ENCODE assay signal across 8 mouse cellular contexts in the genomic region with DNA sequence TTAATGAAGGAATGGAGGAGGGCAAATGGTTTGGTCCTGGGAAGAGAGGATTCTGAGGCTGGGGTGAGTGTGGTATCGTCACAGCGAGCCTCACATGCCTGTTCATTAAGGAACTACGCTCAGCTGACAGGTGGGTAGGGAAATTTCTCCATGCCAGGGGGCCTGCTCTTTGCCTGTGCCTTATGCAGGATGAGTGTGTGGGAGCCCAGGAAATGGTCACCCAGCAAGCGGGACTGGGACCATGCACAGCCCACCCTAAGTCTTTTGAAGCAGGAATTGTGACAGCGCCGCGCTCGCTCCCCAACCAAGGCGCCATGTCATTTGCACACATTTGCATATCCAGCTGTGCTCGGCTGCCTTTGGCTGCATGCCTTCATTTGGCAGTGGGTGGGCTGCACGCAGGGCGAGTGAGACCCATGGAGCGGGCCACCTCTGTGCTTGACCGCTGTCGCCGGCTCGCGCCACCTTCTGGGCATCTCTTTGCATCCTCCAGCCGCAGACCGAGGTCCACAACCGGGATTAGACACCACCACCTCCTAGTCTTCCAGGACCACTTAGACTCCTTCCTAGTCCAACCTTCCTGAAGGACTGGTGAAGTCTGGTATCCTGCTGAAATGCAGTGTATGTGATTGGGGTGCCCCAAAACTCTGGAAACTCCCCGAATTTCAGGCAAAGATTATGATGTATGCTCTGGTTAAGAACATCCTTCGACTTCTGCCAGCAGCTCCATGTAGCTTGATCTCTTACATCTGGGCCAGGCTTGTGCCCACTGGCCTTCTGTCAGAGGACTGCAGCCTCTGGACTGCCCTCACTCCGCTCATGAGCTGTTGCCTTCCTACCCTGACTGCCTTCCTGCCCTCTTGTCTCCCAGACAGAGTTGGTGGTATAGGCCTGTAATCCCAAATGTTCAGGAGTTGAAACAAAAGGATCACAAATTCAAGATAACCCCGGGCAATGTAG. TPM values are rescaled to one million over a fixed set of nuclear protein-coding genes. Genes with fewer than 3 reads are reported as not detected.
A peak's percentile ranks its signal among the peaks of the same experiment; 100 is the strongest.
DNase-seq lines count a peak whose midpoint lies in the region; ATAC-seq lines count a peak whose summit lies in the region.

No protein-coding gene starts in this region.

- H3K9ac ChIP-seq in lung, embryonic 16.5 days (ENCODE audit: low read length) = 0 out of 2 replicates have a peak overlapping the region, but pooled peaks have one; percentile 31
- 0 out of 2 replicates have a peak overlapping the region, but pooled peaks have one; percentile 13 for H3K9ac ChIP-seq in hindbrain, embryonic 12.5 days
- H3K9ac ChIP-seq in midbrain, embryonic 11.5 days (ENCODE audit: low read length) = 0 out of 2 replicates have a peak overlapping the region, but pooled peaks have one; percentile 6

- ATAC-seq in lung, embryonic 16.5 days (ENCODE audit: low read depth) = peak; percentile 29
- peak; percentile 25 for ATAC-seq in hindbrain, embryonic 12.5 days (ENCODE audit: low FRiP score)
- ATAC-seq in midbrain, embryonic 11.5 days (ENCODE audit: low FRiP score) = peak; percentile 29; the same call in 1 of the 2 replicates
- ATAC-seq in megakaryocyte-erythroid progenitor cell, adult 5-6 weeks (replicated peaks; ENCODE audit: low FRiP score, low TSS enrichment, poor library complexity, severe bottlenecking) = no peak

- H3K4me1 ChIP-seq in lung, embryonic 16.5 days (replicated peaks; ENCODE audit: control insufficient read depth, insufficient read depth, low read length) = peaks cover 17% of the 10 kb centered on the region
- peaks cover 15% of the 10 kb centered on the region for H3K4me1 ChIP-seq in hindbrain, embryonic 12.5 days
- peaks cover 7% of the 10 kb centered on the region; the same call in 1 of the 2 replicates for H3K4me1 ChIP-seq in midbrain, embryonic 11.5 days (ENCODE audit: control insufficient read depth, insufficient read depth, low read length)

- H3K27ac ChIP-seq in lung, embryonic 16.5 days (ENCODE audit: low read length) = no peak overlapping the region
- no peak overlapping the region; the same call in 1 of the 2 replicates for H3K27ac ChIP-seq in hindbrain, embryonic 12.5 days
- no peak overlapping the region for H3K27ac ChIP-seq in midbrain, embryonic 11.5 days (ENCODE audit: low read depth, low read length)

- 11% methylated on average over 25 of the region's 25 CpGs for WGBS in lung, embryonic 16.5 days
- 11% methylated on average over 25 of the region's 25 CpGs for WGBS in hindbrain, embryonic 12.5 days
- 12% methylated on average over 25 of the region's 25 CpGs for WGBS in midbrain, embryonic 11.5 days

- H3K27me3 ChIP-seq in lung, embryonic 16.5 days (ENCODE audit: control insufficient read depth, insufficient read depth, low read depth, low read length) = peaks cover 33% of the 10 kb centered on the region
- H3K27me3 ChIP-seq in hindbrain, embryonic 12.5 days = peaks cover 51% of the 10 kb centered on the region
- peaks cover 42% of the 10 kb centered on the region for H3K27me3 ChIP-seq in midbrain, embryonic 11.5 days (ENCODE audit: control insufficient read depth, insufficient read depth, low read length)

- H3K9me3 ChIP-seq in lung, embryonic 16.5 days (ENCODE audit: control insufficient read depth, low read length) = no peaks in the 10 kb centered on the region
- H3K9me3 ChIP-seq in hindbrain, embryonic 12.5 days (replicated peaks) = no peaks in the 10 kb centered on the region
- no peaks in the 10 kb centered on the region for H3K9me3 ChIP-seq in midbrain, embryonic 11.5 days (ENCODE audit: control insufficient read depth, low read length)

- H3K36me3 ChIP-seq in lung, embryonic 16.5 days (ENCODE audit: control insufficient read depth, insufficient read depth, low read length) = no peaks in the 10 kb centered on the region
- H3K36me3 ChIP-seq in hindbrain, embryonic 12.5 days = no peaks in the 10 kb centered on the region
- H3K36me3 ChIP-seq in midbrain, embryonic 11.5 days (ENCODE audit: control insufficient read depth, insufficient read depth, low read length) = no peaks in the 10 kb centered on the region

- peak overlapping the region; percentile 49 for H3K4me3 ChIP-seq in lung, embryonic 16.5 days (ENCODE audit: low read length)
- peak overlapping the region; percentile 11 for H3K4me3 ChIP-seq in hindbrain, embryonic 12.5 days
- H3K4me3 ChIP-seq in midbrain, embryonic 11.5 days (ENCODE audit: low read depth, low read length) = no peak overlapping the region

- peak overlapping the region; percentile 91 for H3K4me2 ChIP-seq in lung, embryonic 16.5 days (ENCODE audit: low read depth, low read length)
- H3K4me2 ChIP-seq in hindbrain, embryonic 12.5 days (replicated peaks) = peak overlapping the region; percentile 46
- H3K4me2 ChIP-seq in midbrain, embryonic 11.5 days = peak overlapping the region; percentile 34

- DNase-seq in adrenal gland, postnatal 10 days = peak; percentile 45
- no peak for DNase-seq in adrenal gland, adult 2 months
- DNase-seq in lung, postnatal 25 days (ENCODE audit: low spot score) = no peak
- DNase-seq in midbrain, embryonic 11.5 days (ENCODE audit: low spot score, missing footprints) = peak; percentile 90
- DNase-seq in spleen, postnatal 4 days (ENCODE audit: low spot score in 2 of 2) = no peak

RNA-seq across cellular contexts. Expression of a gene that starts 17.0 kb away (rescaled TPM):
- 10 to 100 TPM; 14.0 to 19.9 TPM for total RNA-seq in adrenal gland, postnatal 10 days (2021)
- total RNA-seq in adrenal gland, adult 2 months (2021) = 10 to 100 TPM; 11.0 to 16.7 TPM
- 16.6 and 17.1 TPM in 2 replicates for polyA plus RNA-seq in adrenal gland, adult 2 months (2012; rRNA removed)
- polyA plus RNA-seq in lung, embryonic 16.5 days (2015; fragmentation: Nextera tagmentation; extraction: Ambion mirVana) = 17.4 and 20.7 TPM in 2 replicates
- polyA plus RNA-seq in hindbrain, embryonic 12.5 days (2016; fragmentation: Nextera tagmentation; extraction: Ambion mirVana) = 31.3 and 34.4 TPM in 2 replicates
- polyA plus RNA-seq in midbrain, embryonic 11.5 days (2014; fragmentation: Nextera tagmentation; extraction: Ambion mirVana) = 26.5 and 27.2 TPM in 2 replicates
- total RNA-seq in megakaryocyte-erythroid progenitor cell, adult 5-6 weeks (2014; fragmentation: Nextera tagmentation) = 3.6 and 5.9 TPM in 2 replicates
- 2.2 and 4.2 TPM in 2 replicates for total RNA-seq in megakaryocyte-erythroid progenitor cell, adult 5-6 weeks (2017)

RNA-seq across cellular contexts. Expression of a gene that starts 55.7 kb away (rescaled TPM):
- 10 to 100 TPM; 66.6 to 85.8 TPM for total RNA-seq in adrenal gland, postnatal 10 days (2021)
- 10 to 100 TPM; 76.3 to 80.2 TPM for total RNA-seq in adrenal gland, adult 2 months (2021)
- polyA plus RNA-seq in adrenal gland, adult 2 months (2012; rRNA removed) = 4.4 and 4.7 TPM in 2 replicates
- 99.2 and 102 TPM in 2 replicates for polyA plus RNA-seq in lung, embryonic 16.5 days (2015; fragmentation: Nextera tagmentation; extraction: Ambion mirVana)
- polyA plus RNA-seq in hindbrain, embryonic 12.5 days (2016; fragmentation: Nextera tagmentation; extraction: Ambion mirVana) = 188 and 190 TPM in 2 replicates
- 206 and 218 TPM in 2 replicates for polyA plus RNA-seq in midbrain, embryonic 11.5 days (2014; fragmentation: Nextera tagmentation; extraction: Ambion mirVana)
- 151 and 165 TPM in 2 replicates for total RNA-seq in megakaryocyte-erythroid progenitor cell, adult 5-6 weeks (2014; fragmentation: Nextera tagmentation)
- 183 and 300 TPM in 2 replicates for total RNA-seq in megakaryocyte-erythroid progenitor cell, adult 5-6 weeks (2017)

RNA-seq across cellular contexts. Expression of a gene that starts 56.3 kb away (rescaled TPM):
- 100 to 1,000 TPM; 248 to 299 TPM for total RNA-seq in adrenal gland, postnatal 10 days (2021)
- 100 to 1,000 TPM; 140 to 208 TPM for total RNA-seq in adrenal gland, adult 2 months (2021)
- 8.1 TPM in 2 replicates for polyA plus RNA-seq in adrenal gland, adult 2 months (2012; rRNA removed)
- 728 and 785 TPM in 2 replicates for polyA plus RNA-seq in lung, embryonic 16.5 days (2015; fragmentation: Nextera tagmentation; extraction: Ambion mirVana)
- polyA plus RNA-seq in hindbrain, embryonic 12.5 days (2016; fragmentation: Nextera tagmentation; extraction: Ambion mirVana) = 1,137 and 1,149 TPM in 2 replicates
- polyA plus RNA-seq in midbrain, embryonic 11.5 days (2014; fragmentation: Nextera tagmentation; extraction: Ambion mirVana) = 1,348 and 1,391 TPM in 2 replicates
- 845 and 937 TPM in 2 replicates for total RNA-seq in megakaryocyte-erythroid progenitor cell, adult 5-6 weeks (2014; fragmentation: Nextera tagmentation)
- 2,161 and 2,727 TPM in 2 replicates for total RNA-seq in megakaryocyte-erythroid progenitor cell, adult 5-6 weeks (2017)

Comparison
In these comparisons a context has a peak if more than half of its experiments do, and no peak if none do; other contexts are left out.
1. DNase-seq: peak in adrenal gland, postnatal 10 days (single experiment) and midbrain, embryonic 11.5 days (single experiment); none in adrenal gland, adult 2 months (single experiment), lung, postnatal 25 days (single experiment) and spleen, postnatal 4 days (0 of 2).
2. H3K4me2 ChIP-seq: peak in every context shown above with its lines; median percentile 91 in lung, embryonic 16.5 days; 46 in hindbrain, embryonic 12.5 days; 34 in midbrain, embryonic 11.5 days.
3. RNA of a gene that starts 55.7 kb away (polyA plus RNA-seq): 206 to 218 TPM in midbrain, embryonic 11.5 days, 188 to 190 TPM in hindbrain, embryonic 12.5 days and 99.2 to 102 TPM in lung, embryonic 16.5 days; 4.4 to 4.7 TPM in adrenal gland, adult 2 months; every median in the first group is over 10 times any median in the second.
4. RNA of a gene that starts 56.3 kb away (polyA plus RNA-seq): 1,348 to 1,391 TPM in midbrain, embryonic 11.5 days, 1,137 to 1,149 TPM in hindbrain, embryonic 12.5 days and 728 to 785 TPM in lung, embryonic 16.5 days; 8.1 TPM in adrenal gland, adult 2 months; every median in the first group is over 10 times any median in the second.
5. Peak in every context shown above with its lines, with median percentiles within 50 percentile points of each other: H3K9ac ChIP-seq.